Comparison of ENCODE assay signal across 8 mouse cellular contexts in genomic region chr8:13337678-13338077, GRCm38 (mm10). TPM values are rescaled to one million over a fixed set of nuclear protein-coding genes. Genes with fewer than 3 reads are reported as not detected.
A peak's percentile ranks its signal among the peaks of the same experiment; 100 is the strongest.
DNase-seq lines count a peak whose midpoint lies in the region; ATAC-seq and TF ChIP-seq lines count a peak whose summit lies in the region.

No protein-coding gene starts in this region.

- H3K9ac ChIP-seq in lung, embryonic 15.5 days = peak overlapping the region; percentile 96; the same call in 1 of the 2 replicates
- H3K9ac ChIP-seq in embryonic facial prominence, embryonic 15.5 days = no peak overlapping the region
- H3K9ac ChIP-seq in limb, embryonic 14.5 days (ENCODE audit: low read depth, low read length, severe bottlenecking) = peak overlapping the region; percentile 93
- peak overlapping the region; percentile 95; the same call in 1 of the 2 replicates for H3K9ac ChIP-seq in neural tube, embryonic 15.5 days (replicated peaks)

- peaks cover 22% of the 10 kb centered on the region for H3K36me3 ChIP-seq in lung, embryonic 15.5 days
- H3K36me3 ChIP-seq in embryonic facial prominence, embryonic 15.5 days = peaks cover 20% of the 10 kb centered on the region
- H3K36me3 ChIP-seq in limb, embryonic 14.5 days (ENCODE audit: control insufficient read depth, insufficient read depth, low read length) = peaks cover 25% of the 10 kb centered on the region
- H3K36me3 ChIP-seq in neural tube, embryonic 15.5 days = peaks cover 17% of the 10 kb centered on the region

- no peak overlapping the region for H3K27ac ChIP-seq in lung, embryonic 15.5 days
- H3K27ac ChIP-seq in embryonic facial prominence, embryonic 15.5 days (replicated peaks) = no peak overlapping the region; the same call in 1 of the 2 replicates
- no peak overlapping the region; the same call in 1 of the 2 replicates for H3K27ac ChIP-seq in limb, embryonic 14.5 days (replicated peaks; ENCODE audit: low read depth, low read length)
- peak overlapping the region; percentile 73; the same call in 1 of the 2 replicates for H3K27ac ChIP-seq in neural tube, embryonic 15.5 days (replicated peaks)

- no peak overlapping the region; the same call in 1 of the 2 replicates for H3K4me3 ChIP-seq in lung, embryonic 15.5 days
- H3K4me3 ChIP-seq in embryonic facial prominence, embryonic 15.5 days (replicated peaks) = peak overlapping the region; percentile 83
- H3K4me3 ChIP-seq in limb, embryonic 14.5 days (replicated peaks; ENCODE audit: low read length) = 0 out of 2 replicates have a peak overlapping the region, but pooled peaks have one; percentile 82
- H3K4me3 ChIP-seq in neural tube, embryonic 15.5 days (replicated peaks) = peak overlapping the region; percentile 82; the same call in 1 of the 2 replicates

- WGBS in lung, embryonic 15.5 days = 60% methylated on average over 3 of the region's 3 CpGs
- WGBS in embryonic facial prominence, embryonic 15.5 days = 78% methylated on average over 3 of the region's 3 CpGs
- 76% methylated on average over 3 of the region's 3 CpGs for WGBS in limb, embryonic 14.5 days
- WGBS in neural tube, embryonic 15.5 days = 83% methylated on average over 3 of the region's 3 CpGs

- TF ChIP-seq POLR2A in limb, embryonic 14.5 days (IDR thresholded peaks at IDR 0.05; ENCODE audit: borderline replicate concordance, extremely low read depth, insufficient read depth, insufficient read length) = no peak

- DNase-seq in lung, postnatal 25 days (ENCODE audit: low spot score) = no peak
- no peak for DNase-seq in limb, embryonic 14.5 days (ENCODE audit: low spot score)
- no peak for DNase-seq in embryo, embryonic 10.5 days (ENCODE audit: low spot score)
- no peak for DNase-seq in right cerebral cortex, adult 18-20 months
- DNase-seq in right cerebral cortex, postnatal 14 days = no peak

- H3K9me3 ChIP-seq in lung, embryonic 15.5 days = no peaks in the 10 kb centered on the region
- no peaks in the 10 kb centered on the region for H3K9me3 ChIP-seq in embryonic facial prominence, embryonic 15.5 days (replicated peaks)
- H3K9me3 ChIP-seq in limb, embryonic 14.5 days (ENCODE audit: control insufficient read depth, low read length) = no peaks in the 10 kb centered on the region
- H3K9me3 ChIP-seq in neural tube, embryonic 15.5 days (replicated peaks) = no peaks in the 10 kb centered on the region

- 0 out of 2 replicates have a peak, but pooled peaks have one; percentile 0 for ATAC-seq in lung, embryonic 15.5 days (ENCODE audit: borderline replicate concordance, extremely low read depth, low FRiP score, low TSS enrichment)
- no peak for ATAC-seq in embryonic facial prominence, embryonic 15.5 days (ENCODE audit: insufficient number of reproducible peaks, low FRiP score, low TSS enrichment, low read depth)
- no peak for ATAC-seq in limb, embryonic 14.5 days (ENCODE audit: low FRiP score, low read depth)
- ATAC-seq in neural tube, embryonic 15.5 days (ENCODE audit: low FRiP score) = no peak

- H3K27me3 ChIP-seq in lung, embryonic 15.5 days = no peaks in the 10 kb centered on the region
- H3K27me3 ChIP-seq in embryonic facial prominence, embryonic 15.5 days = no peaks in the 10 kb centered on the region
- H3K27me3 ChIP-seq in limb, embryonic 14.5 days (ENCODE audit: control insufficient read depth, insufficient read depth, low read length) = no peaks in the 10 kb centered on the region
- no peaks in the 10 kb centered on the region for H3K27me3 ChIP-seq in neural tube, embryonic 15.5 days (replicated peaks)

- H3K4me1 ChIP-seq in lung, embryonic 15.5 days = peaks cover 16% of the 10 kb centered on the region
- peaks cover 19% of the 10 kb centered on the region for H3K4me1 ChIP-seq in embryonic facial prominence, embryonic 15.5 days
- H3K4me1 ChIP-seq in limb, embryonic 14.5 days (ENCODE audit: control insufficient read depth, insufficient read depth, low read length) = peaks cover 10% of the 10 kb centered on the region; the same call in 1 of the 2 replicates
- peaks cover 23% of the 10 kb centered on the region for H3K4me1 ChIP-seq in neural tube, embryonic 15.5 days

- H3K4me2 ChIP-seq in lung, embryonic 15.5 days = peak overlapping the region; percentile 85
- H3K4me2 ChIP-seq in embryonic facial prominence, embryonic 15.5 days (replicated peaks) = peak overlapping the region; percentile 74; the same call in 1 of the 2 replicates
- peak overlapping the region; percentile 77; the same call in 1 of the 2 replicates for H3K4me2 ChIP-seq in limb, embryonic 14.5 days (replicated peaks; ENCODE audit: low read depth, low read length, severe bottlenecking)
- peak overlapping the region; percentile 86 for H3K4me2 ChIP-seq in neural tube, embryonic 15.5 days

RNA-seq across cellular contexts. Expression of gene Tfdp1, which starts 0.9 kb away (rescaled TPM):
- polyA plus RNA-seq in lung, embryonic 15.5 days (2015; fragmentation: Nextera tagmentation; extraction: Ambion mirVana) = 187 TPM in 2 replicates
- polyA plus RNA-seq in embryonic facial prominence, embryonic 15.5 days (2015; fragmentation: Nextera tagmentation; extraction: Ambion mirVana) = 153 and 154 TPM in 2 replicates
- polyA plus RNA-seq in limb, embryonic 14.5 days (2012; rRNA removed) = 225 and 230 TPM in 2 replicates
- polyA plus RNA-seq in limb, embryonic 14.5 days (2014; fragmentation: Nextera tagmentation; extraction: Ambion mirVana) = 162 TPM in 2 replicates
- 88.2 and 113 TPM in 2 replicates for polyA plus RNA-seq in neural tube, embryonic 15.5 days (2015; fragmentation: Nextera tagmentation; extraction: Ambion mirVana)

RNA-seq across cellular contexts. Expression of gene Tmco3, which starts 49.7 kb away (rescaled TPM):
- polyA plus RNA-seq in lung, embryonic 15.5 days (2015; fragmentation: Nextera tagmentation; extraction: Ambion mirVana) = 36.8 and 41.0 TPM in 2 replicates
- polyA plus RNA-seq in embryonic facial prominence, embryonic 15.5 days (2015; fragmentation: Nextera tagmentation; extraction: Ambion mirVana) = 44.8 and 52.4 TPM in 2 replicates
- polyA plus RNA-seq in limb, embryonic 14.5 days (2012; rRNA removed) = 39.4 and 43.6 TPM in 2 replicates
- 47.0 and 50.6 TPM in 2 replicates for polyA plus RNA-seq in limb, embryonic 14.5 days (2014; fragmentation: Nextera tagmentation; extraction: Ambion mirVana)
- polyA plus RNA-seq in neural tube, embryonic 15.5 days (2015; fragmentation: Nextera tagmentation; extraction: Ambion mirVana) = 50.9 and 54.7 TPM in 2 replicates

RNA-seq across cellular contexts. Expression of gene Dcun1d2, which starts 49.7 kb away (rescaled TPM):
- polyA plus RNA-seq in lung, embryonic 15.5 days (2015; fragmentation: Nextera tagmentation; extraction: Ambion mirVana) = 22.5 and 23.8 TPM in 2 replicates
- 29.4 and 29.7 TPM in 2 replicates for polyA plus RNA-seq in embryonic facial prominence, embryonic 15.5 days (2015; fragmentation: Nextera tagmentation; extraction: Ambion mirVana)
- polyA plus RNA-seq in limb, embryonic 14.5 days (2012; rRNA removed) = 32.5 and 35.6 TPM in 2 replicates
- polyA plus RNA-seq in limb, embryonic 14.5 days (2014; fragmentation: Nextera tagmentation; extraction: Ambion mirVana) = 30.5 and 32.6 TPM in 2 replicates
- 32.9 and 36.5 TPM in 2 replicates for polyA plus RNA-seq in neural tube, embryonic 15.5 days (2015; fragmentation: Nextera tagmentation; extraction: Ambion mirVana)

RNA-seq across cellular contexts. Expression of gene Atp4b, which starts 58.9 kb away (rescaled TPM):
- not detected in 2 replicates for polyA plus RNA-seq in lung, embryonic 15.5 days (2015; fragmentation: Nextera tagmentation; extraction: Ambion mirVana)
- polyA plus RNA-seq in embryonic facial prominence, embryonic 15.5 days (2015; fragmentation: Nextera tagmentation; extraction: Ambion mirVana) = not detected in 2 replicates
- not detected in 2 replicates for polyA plus RNA-seq in limb, embryonic 14.5 days (2012; rRNA removed)
- polyA plus RNA-seq in limb, embryonic 14.5 days (2014; fragmentation: Nextera tagmentation; extraction: Ambion mirVana) = not detected in 2 replicates
- polyA plus RNA-seq in neural tube, embryonic 15.5 days (2015; fragmentation: Nextera tagmentation; extraction: Ambion mirVana) = not detected in 2 replicates
